ENCODE assay signal across 8 mouse cellular contexts in the genomic region with DNA sequence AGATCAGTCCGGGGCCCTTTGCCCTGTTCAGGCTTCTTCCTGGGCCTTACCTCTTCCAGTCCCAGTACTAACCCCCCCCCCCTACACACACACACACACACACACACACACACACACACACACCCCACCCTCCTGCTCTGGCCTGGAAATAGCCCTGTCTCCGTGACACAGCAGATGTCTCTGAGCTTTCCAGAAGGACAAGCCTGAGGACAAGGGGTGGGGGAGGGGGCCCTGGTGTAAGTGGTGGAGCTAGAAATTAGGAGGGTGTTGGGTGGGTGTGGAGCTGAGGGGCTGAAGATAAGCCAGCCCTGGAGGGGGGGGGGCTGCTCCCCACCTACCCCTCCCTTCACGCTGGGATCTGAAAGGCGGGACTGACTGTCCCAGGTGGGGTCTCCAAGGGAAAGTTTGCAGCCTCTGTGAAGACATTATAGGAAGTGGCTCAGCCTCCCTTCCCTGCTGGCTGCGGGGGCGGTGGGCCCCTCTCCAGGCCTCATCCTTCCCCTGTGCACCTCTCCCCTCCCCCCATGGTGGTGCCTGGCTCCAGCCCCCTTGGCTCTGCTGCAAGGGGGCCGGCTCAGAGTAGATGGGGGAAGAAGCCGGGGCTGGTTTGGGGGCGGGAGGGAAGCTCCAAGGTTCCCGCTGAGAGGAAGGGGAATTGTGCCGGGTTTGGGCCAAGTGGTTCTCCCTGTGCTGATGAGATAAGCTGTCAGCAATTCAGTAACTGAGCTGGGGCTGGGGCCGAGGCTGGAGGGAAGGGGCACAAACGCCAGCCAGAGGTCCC. TPM values are rescaled to one million over a fixed set of nuclear protein-coding genes. Genes with fewer than 3 reads are reported as not detected.
A peak's percentile ranks its signal among the peaks of the same experiment; 100 is the strongest.
DNase-seq lines count a peak whose midpoint lies in the region; ATAC-seq lines count a peak whose summit lies in the region.

No protein-coding gene starts in this region.

- H3K9me3 ChIP-seq in forebrain, embryonic 14.5 days (replicated peaks; ENCODE audit: control insufficient read depth, low read length): no peaks in the 10 kb centered on the region
- no peaks in the 10 kb centered on the region for H3K9me3 ChIP-seq in midbrain, embryonic 14.5 days (ENCODE audit: control insufficient read depth, low read length)

- peak; percentile 50 to 52 for DNase-seq in right cerebral cortex, postnatal 10 days (ENCODE audit: low spot score in 2 of 2)
- no peak for DNase-seq in right cerebral cortex, postnatal 36 days (ENCODE audit: low spot score in 2 of 2)
- peak; percentile 56 for DNase-seq in forebrain, embryonic 14.5 days (ENCODE audit: low spot score)
- DNase-seq in heart, postnatal 4 days: peak; percentile 85
- peak; percentile 69 for DNase-seq in midbrain, embryonic 14.5 days
- DNase-seq in thymus, postnatal 14 days: no peak
- no peak for DNase-seq in layer of hippocampus, adult 9-10 months (ENCODE audit: low spot score)
- no peak for DNase-seq in kidney, adult 8-10 months

- no peak overlapping the region for H3K4me3 ChIP-seq in forebrain, embryonic 14.5 days (ENCODE audit: low read depth, low read length)
- H3K4me3 ChIP-seq in midbrain, embryonic 14.5 days (replicated peaks; ENCODE audit: low read depth, low read length): peak overlapping the region; percentile 8; the same call in 1 of the 2 replicates

- no peaks in the 10 kb centered on the region for H3K36me3 ChIP-seq in forebrain, embryonic 14.5 days (ENCODE audit: control insufficient read depth, insufficient read depth, low read length)
- H3K36me3 ChIP-seq in midbrain, embryonic 14.5 days (ENCODE audit: control insufficient read depth, insufficient read depth, low read length): no peaks in the 10 kb centered on the region

- peak overlapping the region; percentile 54 for H3K27ac ChIP-seq in forebrain, embryonic 14.5 days (ENCODE audit: low read depth, low read length)
- H3K27ac ChIP-seq in midbrain, embryonic 14.5 days (replicated peaks; ENCODE audit: low read depth, low read length): peak overlapping the region; percentile 64

- H3K9ac ChIP-seq in forebrain, embryonic 14.5 days (ENCODE audit: low read length): no peak overlapping the region
- no peak overlapping the region for H3K9ac ChIP-seq in midbrain, embryonic 14.5 days (replicated peaks; ENCODE audit: low read length)

- H3K4me1 ChIP-seq in forebrain, embryonic 14.5 days (ENCODE audit: control insufficient read depth, insufficient read depth, low read length): peaks cover 23% of the 10 kb centered on the region; the same call in 1 of the 2 replicates
- peaks cover 31% of the 10 kb centered on the region for H3K4me1 ChIP-seq in midbrain, embryonic 14.5 days (ENCODE audit: control insufficient read depth, insufficient read depth, low read length)

- peak; percentile 48 for ATAC-seq in forebrain, embryonic 14.5 days
- ATAC-seq in midbrain, embryonic 14.5 days (ENCODE audit: low FRiP score, low TSS enrichment): peak; percentile 49

- H3K27me3 ChIP-seq in forebrain, embryonic 14.5 days (replicated peaks; ENCODE audit: control insufficient read depth, insufficient read depth, low read length): peaks cover 22% of the 10 kb centered on the region
- peaks cover 37% of the 10 kb centered on the region for H3K27me3 ChIP-seq in midbrain, embryonic 14.5 days (ENCODE audit: control insufficient read depth, insufficient read depth, low read length)

- H3K4me2 ChIP-seq in forebrain, embryonic 14.5 days (ENCODE audit: low read length): peak overlapping the region; percentile 73
- H3K4me2 ChIP-seq in midbrain, embryonic 14.5 days (ENCODE audit: low read length): peak overlapping the region; percentile 36

- 6% methylated on average over 13 of the region's 13 CpGs for WGBS in forebrain, embryonic 14.5 days
- WGBS in midbrain, embryonic 14.5 days: 5% methylated on average over 13 of the region's 13 CpGs

RNA-seq across cellular contexts. Expression of a gene that starts 2.0 kb away (rescaled TPM):
- 1.1 and 2.5 TPM in 2 replicates for polyA plus RNA-seq in forebrain, embryonic 14.5 days (2014; fragmentation: Nextera tagmentation; extraction: Ambion mirVana)
- 100 to 1,000 TPM; 303 to 309 TPM for total RNA-seq in heart, postnatal 4 days (2021)
- polyA plus RNA-seq in midbrain, embryonic 14.5 days (2014; fragmentation: Nextera tagmentation; extraction: Ambion mirVana): 1.6 and 4.0 TPM in 2 replicates

RNA-seq across cellular contexts. Expression of a gene that starts 32.4 kb away (rescaled TPM):
- polyA plus RNA-seq in forebrain, embryonic 14.5 days (2014; fragmentation: Nextera tagmentation; extraction: Ambion mirVana): 340 and 395 TPM in 2 replicates
- 100 to 1,000 TPM; 110 to 117 TPM for total RNA-seq in heart, postnatal 4 days (2021)
- polyA plus RNA-seq in midbrain, embryonic 14.5 days (2014; fragmentation: Nextera tagmentation; extraction: Ambion mirVana): 318 and 408 TPM in 2 replicates

RNA-seq across cellular contexts. Expression of a gene that starts 36.1 kb away (rescaled TPM):
- 0.27 TPM in 1 of 2 replicates, not detected in the other for polyA plus RNA-seq in forebrain, embryonic 14.5 days (2014; fragmentation: Nextera tagmentation; extraction: Ambion mirVana)
- not detected for total RNA-seq in heart, postnatal 4 days (2021)
- polyA plus RNA-seq in midbrain, embryonic 14.5 days (2014; fragmentation: Nextera tagmentation; extraction: Ambion mirVana): 0.84 TPM in 1 of 2 replicates, not detected in the other

RNA-seq across cellular contexts. Expression of a gene that starts 39.0 kb away (rescaled TPM):
- polyA plus RNA-seq in forebrain, embryonic 14.5 days (2014; fragmentation: Nextera tagmentation; extraction: Ambion mirVana): 40.2 and 42.2 TPM in 2 replicates
- total RNA-seq in heart, postnatal 4 days (2021): 10 to 100 TPM; 10.6 to 15.8 TPM
- 30.6 and 33.5 TPM in 2 replicates for polyA plus RNA-seq in midbrain, embryonic 14.5 days (2014; fragmentation: Nextera tagmentation; extraction: Ambion mirVana)

RNA-seq across cellular contexts. Expression of a gene that starts 46.8 kb away (rescaled TPM):
- 0.17 and 0.33 TPM in 2 replicates for polyA plus RNA-seq in forebrain, embryonic 14.5 days (2014; fragmentation: Nextera tagmentation; extraction: Ambion mirVana)
- not detected for total RNA-seq in heart, postnatal 4 days (2021)
- 0.31 and 0.36 TPM in 2 replicates for polyA plus RNA-seq in midbrain, embryonic 14.5 days (2014; fragmentation: Nextera tagmentation; extraction: Ambion mirVana)

Comparison
In these comparisons a context has a peak if more than half of its experiments do, and no peak if none do; other contexts are left out.
1. DNase-seq: peak in right cerebral cortex, postnatal 10 days (2 of 2), forebrain, embryonic 14.5 days (single experiment), heart, postnatal 4 days (single experiment) and midbrain, embryonic 14.5 days (single experiment); none in right cerebral cortex, postnatal 36 days (0 of 2), thymus, postnatal 14 days (single experiment), layer of hippocampus, adult 9-10 months (single experiment) and kidney, adult 8-10 months (0 of 2).